Mouse (Mus musculus): ENCODE results near the gene Clcn1. TPM values are rescaled to one million over a fixed set of nuclear protein-coding genes. Genes with fewer than 3 reads are reported as not detected.

The Clcn1 gene
- 0.08 and 0.14 TPM in 2 replicates for polyA plus RNA-seq (2015; fragmentation: Nextera tagmentation; extraction: Ambion mirVana)

- WGBS (ENCODE audit: insufficient replicate concordance) = 68% methylated on average over 4 of the region's 5 CpGs
- Histone ChIP-seq H3K4me2 (ENCODE audit: low read depth, low read length) (no peak within 1 kb of the TSS), H3K27me3 (ENCODE audit: control insufficient read depth, insufficient read depth, low read depth, low read length) (no peaks in the 10 kb centered on the region), H3K9ac (ENCODE audit: low read depth, low read length) (no peak within 1 kb of the TSS), H3K36me3 (ENCODE audit: control insufficient read depth, insufficient read depth) (peaks cover 8% of the 10 kb centered on the region), H3K9me3 (replicated peaks; ENCODE audit: control insufficient read depth, low read length) (no peaks in the 10 kb centered on the region), H3K27ac (ENCODE audit: low read length) (no peak within 1 kb of the TSS), H3K4me3 (ENCODE audit: low read depth, low read length) (no peak within 1 kb of the TSS), H3K4me1 (ENCODE audit: control insufficient read depth, low read depth, low read length) (no peaks in the 10 kb centered on the region)
- ATAC-seq (ENCODE audit: low read depth) = no peak
Measured at GRCm38 (mm10) chr6:42286448-42286847, at the start of gene Clcn1. Gene Clcn1, plus strand, starts transcription at chr6:42286685.

- Histone ChIP-seq H3K9ac (ENCODE audit: low read depth, low read length) (no peak overlapping the region), H3K36me3 (ENCODE audit: control insufficient read depth, insufficient read depth) (no peaks in the 10 kb centered on the region), H3K27ac (ENCODE audit: low read length) (no peak overlapping the region), H3K4me2 (ENCODE audit: low read depth, low read length) (no peak overlapping the region), H3K4me3 (ENCODE audit: low read depth, low read length) (no peak overlapping the region), H3K9me3 (replicated peaks; ENCODE audit: control insufficient read depth, low read length) (no peaks in the 10 kb centered on the region), H3K27me3 (ENCODE audit: control insufficient read depth, insufficient read depth, low read depth, low read length) (no peaks in the 10 kb centered on the region), H3K4me1 (ENCODE audit: control insufficient read depth, low read depth, low read length) (no peaks in the 10 kb centered on the region)
- no peak for ATAC-seq (ENCODE audit: low read depth)
- 51% methylated on average over 6 of the region's 6 CpGs for WGBS (ENCODE audit: insufficient replicate concordance)
Measured at GRCm38 (mm10) chr6:42237276-42237805, 49.1 kb upstream of the Clcn1 start.

GRCm38 (mm10) chr6:42241311-42242045, 45.0 kb upstream of the Clcn1 start:
- H3K9me3 ChIP-seq (replicated peaks; ENCODE audit: control insufficient read depth, low read length) = no peaks in the 10 kb centered on the region
- H3K4me1 ChIP-seq (ENCODE audit: control insufficient read depth, low read depth, low read length) = peaks cover 10% of the 10 kb centered on the region
- ATAC-seq (ENCODE audit: low read depth) = no peak
- no peaks in the 10 kb centered on the region for H3K36me3 ChIP-seq (ENCODE audit: control insufficient read depth, insufficient read depth)
- H3K27ac ChIP-seq (ENCODE audit: low read length) = no peak overlapping the region
- H3K27me3 ChIP-seq (ENCODE audit: control insufficient read depth, insufficient read depth, low read depth, low read length) = no peaks in the 10 kb centered on the region
- H3K4me2 ChIP-seq (ENCODE audit: low read depth, low read length) = no peak overlapping the region
- H3K4me3 ChIP-seq (ENCODE audit: low read depth, low read length) = no peak overlapping the region
- H3K9ac ChIP-seq (ENCODE audit: low read depth, low read length) = no peak overlapping the region
- 63% methylated on average over 6 of the region's 6 CpGs for WGBS (ENCODE audit: insufficient replicate concordance)

GRCm38 (mm10) chr6:42245711-42246353, 40.7 kb upstream of the Clcn1 start, which contains the start of gene Gstk1:
Gene Gstk1, plus strand, starts transcription at chr6:42245935.
- Histone ChIP-seq H3K27me3 (ENCODE audit: control insufficient read depth, insufficient read depth, low read depth, low read length) (no peaks in the 10 kb centered on the region), H3K36me3 (ENCODE audit: control insufficient read depth, insufficient read depth) (no peaks in the 10 kb centered on the region), H3K9me3 (replicated peaks; ENCODE audit: control insufficient read depth, low read length) (no peaks in the 10 kb centered on the region), H3K27ac (ENCODE audit: low read length) (no peak within 1 kb of the TSS), H3K4me1 (ENCODE audit: control insufficient read depth, low read depth, low read length) (peaks cover 10% of the 10 kb centered on the region), H3K4me3 (ENCODE audit: low read depth, low read length) (peak within 1 kb of the TSS; percentile 63), H3K4me2 (ENCODE audit: low read depth, low read length) (peak within 1 kb of the TSS; percentile 92), H3K9ac (ENCODE audit: low read depth, low read length) (peak within 1 kb of the TSS; percentile 59)
- peak; percentile 100 for ATAC-seq (ENCODE audit: low read depth)
- 3% methylated on average over 28 of the region's 28 CpGs for WGBS (ENCODE audit: insufficient replicate concordance)

- Histone ChIP-seq H3K36me3 (ENCODE audit: control insufficient read depth, insufficient read depth) (no peaks in the 10 kb centered on the region), H3K9ac (ENCODE audit: low read depth, low read length) (no peak overlapping the region), H3K4me3 (ENCODE audit: low read depth, low read length) (no peak overlapping the region), H3K27me3 (ENCODE audit: control insufficient read depth, insufficient read depth, low read depth, low read length) (no peaks in the 10 kb centered on the region), H3K9me3 (replicated peaks; ENCODE audit: control insufficient read depth, low read length) (no peaks in the 10 kb centered on the region), H3K4me1 (ENCODE audit: control insufficient read depth, low read depth, low read length) (peaks cover 10% of the 10 kb centered on the region), H3K27ac (ENCODE audit: low read length) (no peak overlapping the region), H3K4me2 (ENCODE audit: low read depth, low read length) (no peak overlapping the region)
- ATAC-seq (ENCODE audit: low read depth) = no peak
- WGBS (ENCODE audit: insufficient replicate concordance) = 23% methylated on average over 8 of the region's 8 CpGs
Measured at GRCm38 (mm10) chr6:42247173-42247572, 39.3 kb upstream of the Clcn1 start.

GRCm38 (mm10) chr6:42247981-42248380, 38.5 kb upstream of the Clcn1 start:
- no peak overlapping the region for H3K27ac ChIP-seq (ENCODE audit: low read length)
- H3K9ac ChIP-seq (ENCODE audit: low read depth, low read length) = no peak overlapping the region
- ATAC-seq (ENCODE audit: low read depth) = no peak
- H3K9me3 ChIP-seq (replicated peaks; ENCODE audit: control insufficient read depth, low read length) = no peaks in the 10 kb centered on the region
- H3K4me3 ChIP-seq (ENCODE audit: low read depth, low read length) = no peak overlapping the region
- no peak overlapping the region for H3K4me2 ChIP-seq (ENCODE audit: low read depth, low read length)
- H3K4me1 ChIP-seq (ENCODE audit: control insufficient read depth, low read depth, low read length) = peaks cover 10% of the 10 kb centered on the region
- no peaks in the 10 kb centered on the region for H3K27me3 ChIP-seq (ENCODE audit: control insufficient read depth, insufficient read depth, low read depth, low read length)
- H3K36me3 ChIP-seq (ENCODE audit: control insufficient read depth, insufficient read depth) = no peaks in the 10 kb centered on the region
- 94% methylated on average over 1 of the region's 1 CpGs for WGBS (ENCODE audit: insufficient replicate concordance)

- no peak for ATAC-seq (ENCODE audit: low read depth)
- Histone ChIP-seq H3K4me2 (ENCODE audit: low read depth, low read length) (no peak overlapping the region), H3K9me3 (replicated peaks; ENCODE audit: control insufficient read depth, low read length) (no peaks in the 10 kb centered on the region), H3K4me1 (ENCODE audit: control insufficient read depth, low read depth, low read length) (no peaks in the 10 kb centered on the region), H3K27me3 (ENCODE audit: control insufficient read depth, insufficient read depth, low read depth, low read length) (no peaks in the 10 kb centered on the region), H3K27ac (ENCODE audit: low read length) (no peak overlapping the region), H3K36me3 (ENCODE audit: control insufficient read depth, insufficient read depth) (no peaks in the 10 kb centered on the region), H3K4me3 (ENCODE audit: low read depth, low read length) (no peak overlapping the region), H3K9ac (ENCODE audit: low read depth, low read length) (no peak overlapping the region)
- 59% methylated on average over 4 of the region's 4 CpGs for WGBS (ENCODE audit: insufficient replicate concordance)
Measured at GRCm38 (mm10) chr6:42251791-42252190, 34.7 kb upstream of the Clcn1 start.

- WGBS (ENCODE audit: insufficient replicate concordance) = 67% methylated on average over 2 of the region's 2 CpGs
- no peak overlapping the region for H3K4me3 ChIP-seq (ENCODE audit: low read depth, low read length)
- ATAC-seq (ENCODE audit: low read depth) = no peak
- H3K36me3 ChIP-seq (ENCODE audit: control insufficient read depth, insufficient read depth) = no peaks in the 10 kb centered on the region
- peaks cover 7% of the 10 kb centered on the region for H3K4me1 ChIP-seq (ENCODE audit: control insufficient read depth, low read depth, low read length)
- H3K9me3 ChIP-seq (replicated peaks; ENCODE audit: control insufficient read depth, low read length) = no peaks in the 10 kb centered on the region
- H3K9ac ChIP-seq (ENCODE audit: low read depth, low read length) = no peak overlapping the region
- no peak overlapping the region for H3K27ac ChIP-seq (ENCODE audit: low read length)
- H3K4me2 ChIP-seq (ENCODE audit: low read depth, low read length) = no peak overlapping the region
- no peaks in the 10 kb centered on the region for H3K27me3 ChIP-seq (ENCODE audit: control insufficient read depth, insufficient read depth, low read depth, low read length)
Measured at GRCm38 (mm10) chr6:42253103-42253502, 33.4 kb upstream of the Clcn1 start.

GRCm38 (mm10) chr6:42257303-42257863, 29.1 kb upstream of the Clcn1 start:
- no peak overlapping the region for H3K4me2 ChIP-seq (ENCODE audit: low read depth, low read length)
- H3K4me1 ChIP-seq (ENCODE audit: control insufficient read depth, low read depth, low read length) = peaks cover 10% of the 10 kb centered on the region
- peak; percentile 91 for ATAC-seq (ENCODE audit: low read depth)
- H3K27me3 ChIP-seq (ENCODE audit: control insufficient read depth, insufficient read depth, low read depth, low read length) = no peaks in the 10 kb centered on the region
- H3K36me3 ChIP-seq (ENCODE audit: control insufficient read depth, insufficient read depth) = no peaks in the 10 kb centered on the region
- no peak overlapping the region for H3K27ac ChIP-seq (ENCODE audit: low read length)
- 12% methylated on average over 11 of the region's 11 CpGs for WGBS (ENCODE audit: insufficient replicate concordance)
- H3K9ac ChIP-seq (ENCODE audit: low read depth, low read length) = no peak overlapping the region
- no peak overlapping the region for H3K4me3 ChIP-seq (ENCODE audit: low read depth, low read length)
- H3K9me3 ChIP-seq (replicated peaks; ENCODE audit: control insufficient read depth, low read length) = no peaks in the 10 kb centered on the region
